Mouse (Mus musculus) midbrain, embryonic 10.5 days (tissue): ENCODE measurements around the gene Fam104a. TPM values are rescaled to one million over a fixed set of nuclear protein-coding genes. Genes with fewer than 3 reads are reported as not detected.

ENCODE experiments used
- DNase-seq: peaks from one replicate; pipeline ENCODE4 v3.0.0-alpha.2; 2017; ENCODE audit warnings: low spot score
- H3K27ac ChIP-seq: fragments of 300-500 bp; sonication (generic); replicated peaks from 2 replicates; pipeline ENCODE4 v1.5.1; 2016; ENCODE audit warnings: mild to moderate bottlenecking
- H3K27me3 ChIP-seq: fragments of 300-500 bp; sonication (generic); 2 replicates; pipeline ENCODE4 v1.6.1; 2016; ENCODE audit warnings: low read depth, mild to moderate bottlenecking; ENCODE audit not compliant: poor library complexity, severe bottlenecking
- H3K36me3 ChIP-seq: fragments of 300-500 bp; sonication (generic); 2 replicates; pipeline ENCODE4 v1.6.1; 2016; ENCODE audit warnings: mild to moderate bottlenecking, moderate library complexity
- H3K4me1 ChIP-seq: fragments of 300-500 bp; sonication (generic); 2 replicates; pipeline ENCODE4 v1.6.1; 2016
- H3K4me3 ChIP-seq: fragments of 300-500 bp; sonication (generic); 2 replicates; pipeline ENCODE4 v1.5.1; 2016; ENCODE audit warnings: mild to moderate bottlenecking, moderate library complexity
- H3K9me3 ChIP-seq: fragments of 300-500 bp; sonication (generic); replicated peaks from 2 replicates; pipeline ENCODE4 v1.6.1; 2016; ENCODE audit warnings: mild to moderate bottlenecking
- WGBS: fragments of 180-500 bp; shearing (Covaris S2); methylation state at CpG from one replicate; pipeline ENCODE4 v1.1.7; 2016; 5-methylcytosine and 5-hydroxymethylcytosine counted together
- polyA plus RNA-seq: library from polyadenylated mRNA; unstranded; fragments of >200 nt; fragmentation: Nextera tagmentation; extraction: Ambion mirVana; gene quantifications from 2 replicates; pipeline ENCODE4 v1.2.1, GENCODE M21; 2016

Gene Fam104a
- polyA plus RNA-seq: 60.5 and 60.9 TPM in 2 replicates

GRCm38 (mm10) chr11:113683957-113684706 is at the start of gene Fam104a, which contains the start of gene D11Wsu47e:
Fam104a (minus strand) TSS chr11:113684155.
D11Wsu47e (plus strand) TSS chr11:113684412.
- peaks cover 52% of the 10 kb centered on the region for H3K4me1 ChIP-seq
- no peaks in the 10 kb centered on the region for H3K9me3 ChIP-seq
- no peaks in the 10 kb centered on the region for H3K27me3 ChIP-seq
- under 1% methylated on average over 73 of the region's 73 CpGs for WGBS
- peak within 1 kb of the TSS; percentile 96 for H3K27ac ChIP-seq
- peak within 1 kb of the TSS; percentile 93 for H3K4me3 ChIP-seq
- H3K36me3 ChIP-seq: peaks cover 17% of the 10 kb centered on the region
- peak; percentile 97 for DNase-seq

- Histone ChIP-seq H3K27ac (no peak overlapping the region), H3K4me3 (no peak overlapping the region), H3K4me1 (peaks cover 54% of the 10 kb centered on the region), H3K36me3 (peaks cover 54% of the 10 kb centered on the region), H3K27me3 (no peaks in the 10 kb centered on the region), H3K9me3 (no peaks in the 10 kb centered on the region)
- DNase-seq: no peak
- 94% methylated on average over 10 of the region's 10 CpGs for WGBS
These were observed 48.1 kb upstream of the Fam104a start for GRCm38 (mm10) chr11:113731945-113732612.

GRCm38 (mm10) chr11:113730879-113731278 is 46.9 kb upstream of the Fam104a start:
- Histone ChIP-seq H3K4me3 (no peak overlapping the region), H3K4me1 (peaks cover 50% of the 10 kb centered on the region), H3K36me3 (peaks cover 58% of the 10 kb centered on the region), H3K27ac (0 out of 2 replicates have a peak overlapping the region, but pooled peaks have one; percentile 6), H3K9me3 (no peaks in the 10 kb centered on the region), H3K27me3 (no peaks in the 10 kb centered on the region)
- DNase-seq: no peak
- WGBS: 68% methylated on average over 3 of the region's 3 CpGs

GRCm38 (mm10) chr11:113729917-113730316 is 46.0 kb upstream of the Fam104a start:
- H3K9me3 ChIP-seq: no peaks in the 10 kb centered on the region
- no peak overlapping the region for H3K27ac ChIP-seq
- peaks cover 62% of the 10 kb centered on the region for H3K36me3 ChIP-seq
- H3K27me3 ChIP-seq: no peaks in the 10 kb centered on the region
- 73% methylated on average over 8 of the region's 8 CpGs for WGBS
- no peak for DNase-seq
- H3K4me3 ChIP-seq: no peak overlapping the region
- peaks cover 47% of the 10 kb centered on the region for H3K4me1 ChIP-seq

- Histone ChIP-seq H3K27me3 (no peaks in the 10 kb centered on the region), H3K4me1 (peaks cover 40% of the 10 kb centered on the region), H3K27ac (no peak overlapping the region), H3K36me3 (peaks cover 69% of the 10 kb centered on the region), H3K4me3 (no peak overlapping the region), H3K9me3 (no peaks in the 10 kb centered on the region)
- DNase-seq: no peak
- 82% methylated on average over 21 of the region's 21 CpGs for WGBS
These were observed 45.3 kb upstream of the Fam104a start for GRCm38 (mm10) chr11:113729239-113729638.

- Histone ChIP-seq H3K36me3 (peaks cover 81% of the 10 kb centered on the region), H3K27me3 (no peaks in the 10 kb centered on the region), H3K9me3 (no peaks in the 10 kb centered on the region), H3K4me1 (peaks cover 28% of the 10 kb centered on the region; the same call in 1 of the 2 replicates), H3K4me3 (no peak overlapping the region), H3K27ac (no peak overlapping the region)
- DNase-seq: no peak
- 82% methylated on average over 6 of the region's 6 CpGs for WGBS
These were observed 44.0 kb upstream of the Fam104a start for GRCm38 (mm10) chr11:113727992-113728391.

GRCm38 (mm10) chr11:113726994-113727888 is 43.3 kb upstream of the Fam104a start:
- peaks cover 30% of the 10 kb centered on the region; the same call in 1 of the 2 replicates for H3K4me1 ChIP-seq
- no peaks in the 10 kb centered on the region for H3K27me3 ChIP-seq
- WGBS: 85% methylated on average over 14 of the region's 14 CpGs
- H3K4me3 ChIP-seq: no peak overlapping the region
- H3K27ac ChIP-seq: no peak overlapping the region
- H3K9me3 ChIP-seq: no peaks in the 10 kb centered on the region
- DNase-seq: no peak
- peaks cover 82% of the 10 kb centered on the region for H3K36me3 ChIP-seq

GRCm38 (mm10) chr11:113725235-113726048 is 41.5 kb upstream of the Fam104a start:
- no peak for DNase-seq
- peak overlapping the region; percentile 33; the same call in 1 of the 2 replicates for H3K27ac ChIP-seq
- H3K4me1 ChIP-seq: peaks cover 21% of the 10 kb centered on the region; the same call in 1 of the 2 replicates
- H3K27me3 ChIP-seq: no peaks in the 10 kb centered on the region
- 87% methylated on average over 4 of the region's 4 CpGs for WGBS
- no peaks in the 10 kb centered on the region for H3K9me3 ChIP-seq
- no peak overlapping the region for H3K4me3 ChIP-seq
- peaks cover 77% of the 10 kb centered on the region for H3K36me3 ChIP-seq

- H3K4me1 ChIP-seq: peaks cover 22% of the 10 kb centered on the region
- no peaks in the 10 kb centered on the region for H3K27me3 ChIP-seq
- 81% methylated on average over 14 of the region's 14 CpGs for WGBS
- no peak overlapping the region for H3K4me3 ChIP-seq
- H3K36me3 ChIP-seq: peaks cover 48% of the 10 kb centered on the region
- no peaks in the 10 kb centered on the region for H3K9me3 ChIP-seq
- no peak overlapping the region for H3K27ac ChIP-seq
- DNase-seq: no peak
These were observed 38.6 kb upstream of the Fam104a start for GRCm38 (mm10) chr11:113722405-113723090.

- 76% methylated on average over 16 of the region's 16 CpGs for WGBS
- H3K4me1 ChIP-seq: peaks cover 25% of the 10 kb centered on the region
- DNase-seq: no peak
- 0 out of 2 replicates have a peak, but pooled peaks cover 2% of the 10 kb centered on the region for H3K36me3 ChIP-seq
- H3K9me3 ChIP-seq: no peaks in the 10 kb centered on the region
- no peak overlapping the region for H3K4me3 ChIP-seq
- no peak overlapping the region; the same call in 1 of the 2 replicates for H3K27ac ChIP-seq
- H3K27me3 ChIP-seq: no peaks in the 10 kb centered on the region
These were observed 33.9 kb upstream of the Fam104a start for GRCm38 (mm10) chr11:113717767-113718424.

GRCm38 (mm10) chr11:113716132-113716531 is 32.2 kb upstream of the Fam104a start:
- peaks cover 25% of the 10 kb centered on the region for H3K4me1 ChIP-seq
- no peak for DNase-seq
- no peaks in the 10 kb centered on the region for H3K9me3 ChIP-seq
- 91% methylated on average over 2 of the region's 2 CpGs for WGBS
- H3K4me3 ChIP-seq: no peak overlapping the region
- H3K27me3 ChIP-seq: no peaks in the 10 kb centered on the region; the same call in 1 of the 2 replicates
- H3K36me3 ChIP-seq: no peaks in the 10 kb centered on the region
- H3K27ac ChIP-seq: no peak overlapping the region
